ENCODE assay signal across 10 mouse cellular contexts in the genomic region with DNA sequence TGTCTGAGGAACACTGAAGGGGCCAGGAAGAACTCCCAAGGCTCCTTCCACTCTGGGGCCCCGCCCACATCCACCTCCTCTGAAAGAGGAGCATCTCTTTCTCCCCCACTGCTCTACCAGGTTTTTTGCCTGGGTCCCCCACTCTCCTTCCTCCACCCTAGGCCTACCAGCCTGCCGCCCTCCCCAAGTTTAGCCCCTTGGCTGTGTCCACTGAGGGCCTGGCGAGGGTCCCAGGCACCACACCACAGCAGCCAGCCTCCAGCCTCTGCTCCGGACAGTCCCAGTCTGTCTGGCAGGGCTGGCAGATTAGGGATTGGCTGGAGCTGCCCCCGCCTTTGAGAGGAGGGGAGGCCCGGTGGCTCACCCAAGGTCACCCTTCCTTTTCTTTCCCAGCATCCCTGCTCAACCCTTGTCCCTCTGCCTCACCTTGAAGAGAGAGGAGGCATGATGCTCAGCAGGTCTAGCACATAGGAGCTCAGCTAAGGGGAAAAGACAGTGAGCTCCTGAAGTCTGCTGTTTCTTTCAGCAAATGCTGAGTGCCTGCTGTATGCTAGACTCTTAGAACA. TPM values are rescaled to one million over a fixed set of nuclear protein-coding genes. Genes with fewer than 3 reads are reported as not detected.
A peak's percentile ranks its signal among the peaks of the same experiment; 100 is the strongest.
DNase-seq lines count a peak whose midpoint lies in the region; ATAC-seq lines count a peak whose summit lies in the region.
"Had no signal": no experiment of that assay in that cellular context is flagged by ENCODE, and none has a peak within 500 bp of the region (broad histone marks: within the 10 kb centered on the region; RNA-seq: fewer than 3 reads in every experiment).

No protein-coding gene starts in this region.

- H3K4me3 ChIP-seq in heart, embryonic 11.5 days (ENCODE audit: low read depth, low read length) = no peak overlapping the region
- H3K4me3 ChIP-seq in kidney, embryonic 14.5 days (ENCODE audit: low read length) = no peak overlapping the region
- H3K4me3 ChIP-seq in neural tube, embryonic 13.5 days = no peak overlapping the region
- H3K4me3 ChIP-seq: erythroblast, embryonic 14.5 days; megakaryocyte, embryonic 14.5 days had no signal

- WGBS in heart, embryonic 11.5 days (ENCODE audit: insufficient replicate concordance) = 14% methylated on average over 6 of the region's 6 CpGs
- 15% methylated on average over 5 of the region's 6 CpGs for WGBS in kidney, embryonic 14.5 days
- WGBS in neural tube, embryonic 13.5 days = 16% methylated on average over 6 of the region's 6 CpGs

- ATAC-seq in cerebellum, adult (ENCODE audit: insufficient number of reproducible peaks, low FRiP score, low TSS enrichment) = no peak
- ATAC-seq in heart, embryonic 11.5 days (replicated peaks; ENCODE audit: insufficient number of reproducible peaks, low FRiP score, low TSS enrichment) = no peak
- no peak for ATAC-seq in kidney, embryonic 14.5 days (ENCODE audit: low FRiP score, low TSS enrichment)
- ATAC-seq in neural tube, embryonic 13.5 days (ENCODE audit: low read depth) = no peak
- no peak for ATAC-seq in monocyte, adult 5-6 weeks (replicated peaks; ENCODE audit: insufficient number of reproducible peaks, low FRiP score, low TSS enrichment, poor library complexity, severe bottlenecking)

- H3K27ac ChIP-seq in heart, embryonic 11.5 days (ENCODE audit: low read depth, low read length) = peak overlapping the region; percentile 92
- H3K27ac ChIP-seq in kidney, embryonic 14.5 days (ENCODE audit: low read depth, low read length) = peak overlapping the region; percentile 37
- H3K27ac ChIP-seq in neural tube, embryonic 13.5 days (replicated peaks) = peak overlapping the region; percentile 98

- H3K27me3 ChIP-seq in heart, embryonic 11.5 days (ENCODE audit: control insufficient read depth, insufficient read depth, low read length) = no peaks in the 10 kb centered on the region
- no peaks in the 10 kb centered on the region for H3K27me3 ChIP-seq in kidney, embryonic 14.5 days (ENCODE audit: control insufficient read depth, insufficient read depth, low read length)
- no peaks in the 10 kb centered on the region for H3K27me3 ChIP-seq in neural tube, embryonic 13.5 days

- H3K4me1 ChIP-seq in heart, embryonic 11.5 days (ENCODE audit: control insufficient read depth, insufficient read depth, low read length) = peaks cover 45% of the 10 kb centered on the region
- peaks cover 47% of the 10 kb centered on the region for H3K4me1 ChIP-seq in kidney, embryonic 14.5 days (ENCODE audit: control insufficient read depth, insufficient read depth, low read length)
- H3K4me1 ChIP-seq in neural tube, embryonic 13.5 days (replicated peaks) = peaks cover 50% of the 10 kb centered on the region

- H3K36me3 ChIP-seq in heart, embryonic 11.5 days (ENCODE audit: control insufficient read depth, insufficient read depth, low read length) = no peaks in the 10 kb centered on the region
- H3K36me3 ChIP-seq in kidney, embryonic 14.5 days (ENCODE audit: control insufficient read depth, insufficient read depth, low read length) = no peaks in the 10 kb centered on the region
- no peaks in the 10 kb centered on the region for H3K36me3 ChIP-seq in neural tube, embryonic 13.5 days

- DNase-seq in cerebellum, adult 11 months = peak; percentile 29
- DNase-seq in 3134 (ENCODE audit: extremely low read depth, insufficient read length, low spot score) = peak; percentile 60
- DNase-seq in embryo, embryonic 10 days (ENCODE audit: low spot score) = peak; percentile 66

- H3K9me3 ChIP-seq in heart, embryonic 11.5 days (replicated peaks; ENCODE audit: control insufficient read depth, low read length) = no peaks in the 10 kb centered on the region
- H3K9me3 ChIP-seq in kidney, embryonic 14.5 days (ENCODE audit: control insufficient read depth, low read length) = peaks cover 5% of the 10 kb centered on the region; the same call in 1 of the 2 replicates
- H3K9me3 ChIP-seq in neural tube, embryonic 13.5 days = 0 out of 2 replicates have a peak, but pooled peaks cover 3% of the 10 kb centered on the region

- peak overlapping the region; percentile 32; the same call in 1 of the 2 replicates for H3K4me2 ChIP-seq in heart, embryonic 11.5 days
- H3K4me2 ChIP-seq in kidney, embryonic 14.5 days (replicated peaks; ENCODE audit: low read depth, low read length) = no peak overlapping the region
- H3K4me2 ChIP-seq in neural tube, embryonic 13.5 days = no peak overlapping the region

- H3K9ac ChIP-seq in heart, embryonic 11.5 days (ENCODE audit: low read depth, low read length) = peak overlapping the region; percentile 52; the same call in 1 of the 2 replicates
- peak overlapping the region; percentile 23; the same call in 1 of the 2 replicates for H3K9ac ChIP-seq in kidney, embryonic 14.5 days (ENCODE audit: low read depth, low read length)
- peak overlapping the region; percentile 98 for H3K9ac ChIP-seq in neural tube, embryonic 13.5 days

RNA-seq across cellular contexts. Expression of a gene that starts 2.3 kb away (rescaled TPM):
- 8.4 and 9.5 TPM in 2 replicates for polyA plus RNA-seq in heart, embryonic 11.5 days (2014; fragmentation: Nextera tagmentation; extraction: Ambion mirVana)
- polyA plus RNA-seq in kidney, embryonic 14.5 days (2014; fragmentation: Nextera tagmentation; extraction: Ambion mirVana) = 9.8 and 16.0 TPM in 2 replicates
- polyA plus RNA-seq in neural tube, embryonic 13.5 days (2015; fragmentation: Nextera tagmentation; extraction: Ambion mirVana) = 31.0 and 31.1 TPM in 2 replicates
- not detected in 3 replicates for total RNA-seq in monocyte, adult 5-6 weeks (2017)

RNA-seq across cellular contexts. Expression of a gene that starts 23.9 kb away (rescaled TPM):
- polyA plus RNA-seq in heart, embryonic 11.5 days (2014; fragmentation: Nextera tagmentation; extraction: Ambion mirVana) = 62.1 and 68.6 TPM in 2 replicates
- 57.8 and 90.7 TPM in 2 replicates for polyA plus RNA-seq in kidney, embryonic 14.5 days (2014; fragmentation: Nextera tagmentation; extraction: Ambion mirVana)
- polyA plus RNA-seq in neural tube, embryonic 13.5 days (2015; fragmentation: Nextera tagmentation; extraction: Ambion mirVana) = 58.1 TPM in 2 replicates
- total RNA-seq in monocyte, adult 5-6 weeks (2017) = 14.9 to 17.6 TPM (median 17.5 TPM) in 3 replicates

RNA-seq across cellular contexts. Expression of a gene that starts 47.4 kb away (rescaled TPM):
- 1,752 and 1,771 TPM in 2 replicates for polyA plus RNA-seq in heart, embryonic 11.5 days (2014; fragmentation: Nextera tagmentation; extraction: Ambion mirVana)
- 1,171 and 1,487 TPM in 2 replicates for polyA plus RNA-seq in kidney, embryonic 14.5 days (2014; fragmentation: Nextera tagmentation; extraction: Ambion mirVana)
- polyA plus RNA-seq in neural tube, embryonic 13.5 days (2015; fragmentation: Nextera tagmentation; extraction: Ambion mirVana) = 918 and 1,011 TPM in 2 replicates
- total RNA-seq in monocyte, adult 5-6 weeks (2017) = 236 to 274 TPM (median 246 TPM) in 3 replicates

RNA-seq across cellular contexts. Expression of a gene that starts 58.7 kb away (rescaled TPM):
- polyA plus RNA-seq in heart, embryonic 11.5 days (2014; fragmentation: Nextera tagmentation; extraction: Ambion mirVana) = 172 and 186 TPM in 2 replicates
- 237 and 255 TPM in 2 replicates for polyA plus RNA-seq in kidney, embryonic 14.5 days (2014; fragmentation: Nextera tagmentation; extraction: Ambion mirVana)
- 227 and 243 TPM in 2 replicates for polyA plus RNA-seq in neural tube, embryonic 13.5 days (2015; fragmentation: Nextera tagmentation; extraction: Ambion mirVana)
- 71.4 to 75.8 TPM (median 73.8 TPM) in 3 replicates for total RNA-seq in monocyte, adult 5-6 weeks (2017)

Comparison
In these comparisons a context has a peak if more than half of its experiments do, and no peak if none do; other contexts are left out.
1. H3K27ac ChIP-seq: peak in every context shown above with its lines; median percentile 98 in neural tube, embryonic 13.5 days; 92 in heart, embryonic 11.5 days; 37 in kidney, embryonic 14.5 days.
2. H3K9ac ChIP-seq: peak in every context shown above with its lines; median percentile 98 in neural tube, embryonic 13.5 days; 52 in heart, embryonic 11.5 days; 23 in kidney, embryonic 14.5 days.